Mouse (Mus musculus): ENCODE measurements around the gene Il1r1. TPM values are rescaled to one million over a fixed set of nuclear protein-coding genes. Genes with fewer than 3 reads are reported as not detected.

The Il1r1 gene
- polyA plus RNA-seq, 1 experiment from 2014 or later = 11.4 TPM

DNA sequence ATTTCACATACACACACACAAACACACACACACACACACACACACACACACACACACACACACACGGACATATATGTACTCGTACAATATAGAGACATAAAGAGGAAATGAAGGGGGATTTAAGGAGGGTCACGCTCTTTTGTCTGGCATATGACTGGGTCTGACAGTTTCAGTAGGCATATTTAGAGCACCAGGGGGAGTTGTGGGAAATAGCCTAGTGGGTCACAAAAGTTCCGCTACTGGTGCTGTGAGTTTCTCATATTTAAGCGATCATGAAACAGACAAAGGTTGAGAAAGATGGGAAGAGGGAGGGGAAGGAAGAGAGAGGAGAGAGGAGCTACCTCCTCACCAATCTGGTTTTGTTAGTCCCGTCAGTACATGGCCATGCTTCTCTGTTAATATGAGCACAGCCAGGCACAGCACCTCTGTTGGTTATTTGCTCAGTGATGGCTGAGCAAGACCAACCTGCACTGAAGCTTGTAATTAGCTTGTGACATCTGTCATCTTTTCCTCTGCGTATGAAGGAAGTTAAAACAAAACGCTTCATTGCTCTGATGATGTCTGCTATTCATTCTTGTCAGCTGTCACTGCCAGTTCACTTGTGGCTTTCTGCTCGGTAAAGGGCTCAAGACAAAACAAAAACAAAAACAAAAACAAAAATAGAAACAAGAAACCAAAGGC lies 37.7 kb downstream of the Il1r1 start:
- H3K4me3 ChIP-seq (replicated peaks; ENCODE audit: low read length) = no peak overlapping the region
- H3K27me3 ChIP-seq (ENCODE audit: control insufficient read depth, insufficient read depth, low read length) = no peaks in the 10 kb centered on the region
- H3K9me3 ChIP-seq (replicated peaks; ENCODE audit: control insufficient read depth, low read length) = no peaks in the 10 kb centered on the region
- H3K36me3 ChIP-seq (ENCODE audit: control insufficient read depth, insufficient read depth, low read length) = no peaks in the 10 kb centered on the region
- H3K27ac ChIP-seq (ENCODE audit: low read length) = no peak overlapping the region
- no peak overlapping the region for H3K9ac ChIP-seq (ENCODE audit: low read length)
- H3K4me2 ChIP-seq (ENCODE audit: low read depth, low read length) = no peak overlapping the region
- ATAC-seq (ENCODE audit: insufficient read depth, low FRiP score) = no peak
- H3K4me1 ChIP-seq (ENCODE audit: control insufficient read depth, insufficient read depth, low read length) = peaks cover 10% of the 10 kb centered on the region
- WGBS = 70% methylated on average over 9 of the region's 9 CpGs

DNA sequence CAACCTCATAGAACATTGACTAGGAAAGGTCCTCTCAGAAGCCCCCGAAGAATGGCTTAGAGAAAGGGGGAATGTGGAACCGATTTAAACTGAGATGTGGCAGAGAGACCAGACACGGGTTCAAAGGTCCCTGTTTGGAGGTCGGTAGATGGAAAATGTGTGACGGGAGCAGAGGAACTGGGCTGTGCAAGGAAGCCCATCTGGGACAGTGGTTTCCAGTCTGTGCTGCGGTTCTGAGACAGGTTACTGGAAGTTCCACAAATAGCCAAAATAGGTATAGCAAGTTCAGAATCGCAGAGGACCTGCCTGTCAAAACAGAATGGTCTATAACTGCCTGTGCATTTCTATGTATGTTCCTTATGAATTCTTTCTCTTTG lies 38.2 kb downstream of the Il1r1 start:
- no peak for ATAC-seq (ENCODE audit: insufficient read depth, low FRiP score)
- H3K4me1 ChIP-seq (ENCODE audit: control insufficient read depth, insufficient read depth, low read length) = peaks cover 14% of the 10 kb centered on the region
- no peak overlapping the region for H3K9ac ChIP-seq (ENCODE audit: low read length)
- H3K27me3 ChIP-seq (ENCODE audit: control insufficient read depth, insufficient read depth, low read length) = no peaks in the 10 kb centered on the region
- no peak overlapping the region for H3K4me3 ChIP-seq (replicated peaks; ENCODE audit: low read length)
- H3K4me2 ChIP-seq (ENCODE audit: low read depth, low read length) = no peak overlapping the region
- H3K9me3 ChIP-seq (replicated peaks; ENCODE audit: control insufficient read depth, low read length) = no peaks in the 10 kb centered on the region
- WGBS = 66% methylated on average over 7 of the region's 7 CpGs
- no peak overlapping the region for H3K27ac ChIP-seq (ENCODE audit: low read length)
- H3K36me3 ChIP-seq (ENCODE audit: control insufficient read depth, insufficient read depth, low read length) = no peaks in the 10 kb centered on the region

DNA sequence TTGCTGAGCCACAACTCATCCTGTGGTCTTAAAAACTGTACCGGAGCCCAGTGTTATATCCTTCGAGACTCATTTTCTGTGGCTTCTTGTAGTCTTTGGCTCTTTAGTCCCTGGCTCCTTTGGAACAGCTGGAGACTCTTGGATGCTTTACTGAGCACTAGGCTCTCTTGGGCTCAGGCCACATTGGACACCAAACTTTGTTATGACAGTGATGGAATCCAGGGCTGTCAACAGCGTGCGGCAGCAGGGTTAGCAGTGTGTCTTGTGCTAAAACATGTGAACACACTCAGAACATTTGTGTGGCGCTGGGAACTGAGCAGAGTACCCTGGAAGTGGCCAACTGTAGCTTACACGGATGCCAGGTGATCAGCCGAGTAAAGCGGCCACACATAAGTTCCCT lies 38.8 kb downstream of the Il1r1 start:
- H3K4me3 ChIP-seq (replicated peaks; ENCODE audit: low read length) = no peak overlapping the region
- H3K36me3 ChIP-seq (ENCODE audit: control insufficient read depth, insufficient read depth, low read length) = no peaks in the 10 kb centered on the region
- H3K9me3 ChIP-seq (replicated peaks; ENCODE audit: control insufficient read depth, low read length) = no peaks in the 10 kb centered on the region
- no peaks in the 10 kb centered on the region for H3K27me3 ChIP-seq (ENCODE audit: control insufficient read depth, insufficient read depth, low read length)
- H3K9ac ChIP-seq (ENCODE audit: low read length) = no peak overlapping the region
- no peak for ATAC-seq (ENCODE audit: insufficient read depth, low FRiP score)
- WGBS = 77% methylated on average over 8 of the region's 8 CpGs
- H3K27ac ChIP-seq (ENCODE audit: low read length) = no peak overlapping the region
- H3K4me1 ChIP-seq (ENCODE audit: control insufficient read depth, insufficient read depth, low read length) = peaks cover 19% of the 10 kb centered on the region
- no peak overlapping the region for H3K4me2 ChIP-seq (ENCODE audit: low read depth, low read length)

DNA sequence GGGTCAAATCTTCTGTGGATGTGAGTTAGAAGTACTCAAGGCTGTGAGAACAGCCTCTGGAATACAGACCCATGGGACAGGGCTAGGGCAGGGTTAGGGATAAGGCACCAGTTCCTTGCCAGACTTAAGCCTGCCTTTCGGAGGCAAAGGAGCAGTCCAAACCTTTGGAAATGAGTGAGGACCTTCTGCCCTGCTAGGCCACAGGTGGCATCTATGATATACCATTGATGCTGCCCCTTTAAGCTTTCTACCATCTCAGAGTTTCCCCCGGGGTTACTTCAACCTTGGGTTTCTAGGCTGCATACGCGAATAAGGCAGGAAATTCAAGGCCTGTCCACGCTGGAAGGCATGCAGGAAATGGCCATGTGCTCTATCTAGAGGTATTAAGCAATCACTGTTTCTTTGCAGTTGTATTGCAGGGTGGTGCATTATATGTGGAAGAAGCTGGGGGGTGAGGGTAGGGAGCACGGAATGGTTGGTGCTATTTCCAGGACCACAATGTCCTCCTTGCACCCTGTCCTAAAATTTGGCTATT lies 40.5 kb downstream of the Il1r1 start:
- no peak overlapping the region for H3K27ac ChIP-seq (ENCODE audit: low read length)
- no peaks in the 10 kb centered on the region for H3K36me3 ChIP-seq (ENCODE audit: control insufficient read depth, insufficient read depth, low read length)
- H3K27me3 ChIP-seq (ENCODE audit: control insufficient read depth, insufficient read depth, low read length) = no peaks in the 10 kb centered on the region
- H3K4me2 ChIP-seq (ENCODE audit: low read depth, low read length) = no peak overlapping the region
- 65% methylated on average over 6 of the region's 6 CpGs for WGBS
- H3K9ac ChIP-seq (ENCODE audit: low read length) = no peak overlapping the region
- H3K4me3 ChIP-seq (replicated peaks; ENCODE audit: low read length) = no peak overlapping the region
- peaks cover 19% of the 10 kb centered on the region for H3K4me1 ChIP-seq (ENCODE audit: control insufficient read depth, insufficient read depth, low read length)
- no peaks in the 10 kb centered on the region for H3K9me3 ChIP-seq (replicated peaks; ENCODE audit: control insufficient read depth, low read length)
- ATAC-seq (ENCODE audit: insufficient read depth, low FRiP score) = no peak

DNA sequence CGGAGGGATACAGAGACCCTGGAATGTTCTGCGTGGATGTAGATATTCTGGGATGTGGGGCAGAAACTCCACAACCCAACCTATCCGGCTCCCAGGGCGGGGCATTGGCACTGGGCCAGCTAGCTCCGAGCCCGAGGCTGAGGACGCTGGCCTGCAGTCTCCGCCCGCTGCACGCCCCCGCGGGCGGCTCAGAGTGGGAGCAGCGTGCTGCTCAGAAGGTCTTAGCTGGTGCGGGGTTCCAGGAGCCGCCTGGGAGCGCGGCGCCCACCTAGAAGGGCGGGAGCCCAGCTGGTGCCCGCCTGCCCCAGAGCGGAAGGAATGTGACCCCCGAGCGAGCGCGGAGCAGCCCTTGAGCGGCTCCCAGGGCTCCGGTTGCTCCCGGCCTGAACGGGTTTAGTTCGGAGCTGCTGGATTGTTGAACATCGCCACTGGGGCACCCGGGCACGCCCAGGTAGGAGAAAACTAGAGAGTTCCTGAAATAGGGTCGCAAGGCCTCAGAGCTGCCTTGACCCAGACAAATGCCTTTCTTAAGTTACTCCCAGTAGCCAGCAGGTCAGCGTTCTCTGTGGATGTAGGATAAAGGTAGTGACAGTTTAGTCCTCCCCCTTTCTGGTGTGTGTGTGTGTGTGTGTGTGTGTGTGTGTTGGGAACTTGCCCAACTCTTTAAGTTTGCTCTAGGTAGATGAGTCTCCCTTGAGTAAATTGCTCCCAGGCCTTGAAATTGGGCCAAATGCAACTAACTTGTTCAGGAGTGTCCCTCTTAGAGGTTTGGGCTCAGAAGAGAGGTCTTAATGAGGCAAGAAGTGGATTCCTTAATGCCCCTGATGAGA lies 41.8 kb downstream of the Il1r1 start:
- peak overlapping the region; percentile 86 for H3K9ac ChIP-seq (ENCODE audit: low read length)
- H3K27me3 ChIP-seq (ENCODE audit: control insufficient read depth, insufficient read depth, low read length) = no peaks in the 10 kb centered on the region
- peak overlapping the region; percentile 62 for H3K4me3 ChIP-seq (replicated peaks; ENCODE audit: low read length)
- H3K4me1 ChIP-seq (ENCODE audit: control insufficient read depth, insufficient read depth, low read length) = peaks cover 19% of the 10 kb centered on the region
- ATAC-seq (ENCODE audit: insufficient read depth, low FRiP score) = peak; percentile 87
- no peaks in the 10 kb centered on the region for H3K36me3 ChIP-seq (ENCODE audit: control insufficient read depth, insufficient read depth, low read length)
- H3K9me3 ChIP-seq (replicated peaks; ENCODE audit: control insufficient read depth, low read length) = no peaks in the 10 kb centered on the region
- H3K4me2 ChIP-seq (ENCODE audit: low read depth, low read length) = peak overlapping the region; percentile 87
- 2% methylated on average over 36 of the region's 36 CpGs for WGBS
- H3K27ac ChIP-seq (ENCODE audit: low read length) = peak overlapping the region; percentile 36

DNA sequence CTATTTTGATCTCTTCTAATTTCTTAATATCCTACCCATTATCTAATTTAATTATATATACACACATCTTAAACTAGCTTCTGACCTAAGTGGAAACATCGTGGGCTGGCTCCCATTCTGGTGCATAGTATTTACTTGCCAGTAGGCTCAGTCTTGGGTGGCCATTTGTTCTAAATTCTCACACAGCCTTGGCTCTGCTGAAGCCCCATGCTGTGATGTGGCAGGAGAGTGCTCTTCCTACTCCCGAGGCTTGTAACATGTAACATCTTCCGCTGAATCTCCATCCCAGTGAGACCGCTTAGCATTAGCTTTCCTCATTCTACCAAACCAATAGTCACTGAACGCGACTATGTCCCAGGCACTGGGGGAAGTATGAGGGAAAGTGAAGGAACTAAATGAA lies 43.0 kb downstream of the Il1r1 start:
- Histone ChIP-seq H3K4me2 (ENCODE audit: low read depth, low read length) (peak overlapping the region; percentile 87), H3K4me3 (replicated peaks; ENCODE audit: low read length) (0 out of 2 replicates have a peak overlapping the region, but pooled peaks have one; percentile 62), H3K27ac (ENCODE audit: low read length) (no peak overlapping the region), H3K27me3 (ENCODE audit: control insufficient read depth, insufficient read depth, low read length) (no peaks in the 10 kb centered on the region), H3K4me1 (ENCODE audit: control insufficient read depth, insufficient read depth, low read length) (peaks cover 19% of the 10 kb centered on the region), H3K36me3 (ENCODE audit: control insufficient read depth, insufficient read depth, low read length) (no peaks in the 10 kb centered on the region), H3K9ac (ENCODE audit: low read length) (no peak overlapping the region), H3K9me3 (replicated peaks; ENCODE audit: control insufficient read depth, low read length) (no peaks in the 10 kb centered on the region)
- no peak for ATAC-seq (ENCODE audit: insufficient read depth, low FRiP score)
- WGBS = 86% methylated on average over 6 of the region's 6 CpGs

DNA sequence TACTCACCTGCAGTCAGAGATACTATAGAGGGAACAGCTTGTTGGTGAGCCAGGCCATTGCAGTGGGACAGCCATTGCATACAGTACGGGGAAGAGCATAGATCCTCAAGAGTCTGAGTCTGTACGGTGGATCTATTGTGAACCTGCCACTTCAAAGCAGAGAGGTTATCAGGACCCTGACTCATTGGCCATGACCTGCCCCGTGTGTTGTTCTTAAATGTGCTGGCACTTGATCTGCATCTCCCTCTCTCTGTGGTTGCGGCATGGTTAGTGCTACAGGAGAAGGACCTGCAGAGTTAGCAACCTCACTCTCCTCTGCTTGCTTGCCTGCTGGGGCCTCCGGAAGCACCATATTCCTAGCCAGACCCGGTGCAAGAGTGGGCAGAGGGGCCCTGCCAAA lies 43.7 kb downstream of the Il1r1 start:
- no peak for ATAC-seq (ENCODE audit: insufficient read depth, low FRiP score)
- H3K27me3 ChIP-seq (ENCODE audit: control insufficient read depth, insufficient read depth, low read length) = no peaks in the 10 kb centered on the region
- H3K27ac ChIP-seq (ENCODE audit: low read length) = no peak overlapping the region
- H3K9ac ChIP-seq (ENCODE audit: low read length) = 0 out of 2 replicates have a peak overlapping the region, but pooled peaks have one; percentile 24
- H3K4me2 ChIP-seq (ENCODE audit: low read depth, low read length) = peak overlapping the region; percentile 87
- 0 out of 2 replicates have a peak overlapping the region, but pooled peaks have one; percentile 7 for H3K4me3 ChIP-seq (replicated peaks; ENCODE audit: low read length)
- no peaks in the 10 kb centered on the region for H3K9me3 ChIP-seq (replicated peaks; ENCODE audit: control insufficient read depth, low read length)
- WGBS = 66% methylated on average over 6 of the region's 6 CpGs
- peaks cover 19% of the 10 kb centered on the region for H3K4me1 ChIP-seq (ENCODE audit: control insufficient read depth, insufficient read depth, low read length)
- H3K36me3 ChIP-seq (ENCODE audit: control insufficient read depth, insufficient read depth, low read length) = no peaks in the 10 kb centered on the region

DNA sequence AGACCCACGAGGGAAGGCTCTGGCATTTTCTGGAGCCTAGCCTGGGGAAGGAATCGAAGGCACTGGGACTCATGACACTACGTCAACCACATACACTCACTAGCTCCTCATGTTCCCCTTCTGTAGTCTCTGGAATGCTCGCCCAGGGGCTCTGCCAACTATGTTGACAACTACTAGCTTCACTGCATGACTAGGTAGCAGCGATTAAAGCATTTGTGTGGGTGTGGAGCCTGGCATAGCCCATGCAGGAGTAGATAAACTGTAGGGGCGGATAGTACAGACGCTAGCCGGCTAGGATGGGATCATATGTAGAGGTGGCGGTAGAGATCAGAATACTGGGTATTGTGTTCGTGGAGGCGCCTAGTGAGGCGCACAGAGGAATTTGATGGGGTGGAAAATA lies 45.5 kb downstream of the Il1r1 start:
- no peaks in the 10 kb centered on the region for H3K36me3 ChIP-seq (ENCODE audit: control insufficient read depth, insufficient read depth, low read length)
- 93% methylated on average over 12 of the region's 12 CpGs for WGBS
- no peaks in the 10 kb centered on the region for H3K27me3 ChIP-seq (ENCODE audit: control insufficient read depth, insufficient read depth, low read length)
- no peak for ATAC-seq (ENCODE audit: insufficient read depth, low FRiP score)
- H3K4me1 ChIP-seq (ENCODE audit: control insufficient read depth, insufficient read depth, low read length) = peaks cover 26% of the 10 kb centered on the region
- no peak overlapping the region for H3K4me2 ChIP-seq (ENCODE audit: low read depth, low read length)
- H3K27ac ChIP-seq (ENCODE audit: low read length) = no peak overlapping the region
- H3K4me3 ChIP-seq (replicated peaks; ENCODE audit: low read length) = no peak overlapping the region
- no peaks in the 10 kb centered on the region for H3K9me3 ChIP-seq (replicated peaks; ENCODE audit: control insufficient read depth, low read length)
- H3K9ac ChIP-seq (ENCODE audit: low read length) = no peak overlapping the region

DNA sequence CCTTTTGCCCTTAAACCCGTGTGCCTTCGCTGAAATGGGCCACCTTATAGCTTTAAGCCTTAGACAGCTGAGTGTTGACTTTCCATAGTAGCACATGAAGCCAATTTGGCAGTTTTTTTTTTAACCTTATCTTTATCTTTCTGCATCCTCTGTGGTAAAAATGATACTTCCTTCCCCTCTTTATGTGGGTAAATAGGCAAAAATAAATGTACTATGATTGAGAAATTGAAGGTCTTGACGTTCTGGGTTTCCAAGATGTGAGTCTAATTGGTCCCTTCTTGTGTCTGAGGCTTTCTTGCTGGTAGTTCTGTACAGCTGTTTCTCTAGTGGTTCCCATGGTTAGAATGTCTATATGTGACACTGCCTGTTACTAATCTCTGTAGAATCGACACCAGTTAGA lies 46.2 kb downstream of the Il1r1 start:
- 0 out of 2 replicates have a peak overlapping the region, but pooled peaks have one; percentile 2 for H3K27ac ChIP-seq (ENCODE audit: low read length)
- no peak overlapping the region for H3K9ac ChIP-seq (ENCODE audit: low read length)
- H3K4me2 ChIP-seq (ENCODE audit: low read depth, low read length) = no peak overlapping the region
- no peaks in the 10 kb centered on the region for H3K27me3 ChIP-seq (ENCODE audit: control insufficient read depth, insufficient read depth, low read length)
- 79% methylated on average over 4 of the region's 4 CpGs for WGBS
- H3K36me3 ChIP-seq (ENCODE audit: control insufficient read depth, insufficient read depth, low read length) = no peaks in the 10 kb centered on the region
- peaks cover 30% of the 10 kb centered on the region for H3K4me1 ChIP-seq (ENCODE audit: control insufficient read depth, insufficient read depth, low read length)
- ATAC-seq (ENCODE audit: insufficient read depth, low FRiP score) = no peak
- no peak overlapping the region for H3K4me3 ChIP-seq (replicated peaks; ENCODE audit: low read length)
- no peaks in the 10 kb centered on the region for H3K9me3 ChIP-seq (replicated peaks; ENCODE audit: control insufficient read depth, low read length)

Measured in stomach, embryonic 16.5 days (tissue).